Mouse (Mus musculus): ENCODE measurements around the gene C8b. TPM values are rescaled to one million over a fixed set of nuclear protein-coding genes. Genes with fewer than 3 reads are reported as not detected.

C8b gene
- not detected in 2 replicates for polyA plus RNA-seq (2012; rRNA removed)

DNA sequence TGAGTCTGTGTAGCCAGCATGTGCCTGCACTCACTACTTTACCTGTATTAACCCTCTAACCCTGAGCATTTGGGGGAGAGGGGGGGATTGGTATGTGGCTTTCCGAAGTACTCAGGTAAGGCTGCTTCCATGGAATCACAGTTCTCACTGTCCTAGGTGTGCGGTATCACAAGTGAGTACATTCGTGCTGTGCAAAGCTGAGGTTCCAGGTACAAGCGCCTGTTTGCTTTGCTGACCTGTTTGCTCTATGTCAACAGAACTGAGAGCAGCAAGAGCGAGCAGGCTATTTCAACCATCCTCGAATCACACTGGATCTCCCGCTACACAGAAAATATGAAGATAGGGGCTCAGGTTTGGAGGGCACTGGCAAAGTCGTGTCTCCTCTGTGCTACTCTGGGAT is at the start of gene C8b:
TSS of gene C8b (plus strand) at position 253 of the 400 bp plus-strand sequence.
- TF ChIP-seq POLR2A (IDR thresholded peaks at IDR 0.05; ENCODE audit: low read depth, low read length): no peak
- TF ChIP-seq CTCF (conservative IDR thresholded peaks at IDR 0.05; ENCODE audit: insufficient read depth, insufficient read length, low read depth, low read length): no peak
- no peak for DNase-seq
- WGBS: 93% methylated on average over 8 of the region's 8 CpGs
- no peaks in the 10 kb centered on the region for H3K36me3 ChIP-seq (ENCODE audit: control insufficient read depth, insufficient read depth, low read length)
- no peaks in the 10 kb centered on the region for H3K4me1 ChIP-seq (ENCODE audit: control insufficient read depth, insufficient read depth, low read length)
- H3K4me3 ChIP-seq (ENCODE audit: insufficient read depth, low read depth, low read length): no peak within 1 kb of the TSS
- H3K27me3 ChIP-seq (replicated peaks; ENCODE audit: control insufficient read depth, insufficient read depth, low read length): no peaks in the 10 kb centered on the region
- no peak within 1 kb of the TSS for H3K27ac ChIP-seq (ENCODE audit: insufficient read depth, low read depth, low read length)

DNA sequence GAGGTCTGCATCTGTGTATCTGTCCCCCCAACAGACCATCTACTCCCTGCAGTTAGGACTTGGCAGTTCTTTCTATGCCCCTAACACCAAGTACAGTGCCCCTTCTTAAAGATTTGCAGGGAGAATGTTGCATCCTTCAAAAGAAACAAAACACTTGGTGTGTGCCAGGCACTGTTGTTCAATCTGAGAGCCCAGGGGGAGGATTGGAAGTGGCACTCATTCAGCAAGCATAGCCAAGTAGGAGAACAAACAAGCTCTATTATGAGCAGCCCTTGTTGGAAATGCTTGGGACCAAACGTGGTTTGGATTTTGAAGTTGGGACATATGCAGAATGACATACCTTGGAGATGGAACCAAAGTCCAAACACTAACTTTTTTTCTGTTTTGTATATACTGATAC is 49.6 kb upstream of the C8b start:
- Histone ChIP-seq H3K36me3 (ENCODE audit: control insufficient read depth, insufficient read depth, low read length) (no peaks in the 10 kb centered on the region), H3K4me3 (ENCODE audit: insufficient read depth, low read depth, low read length) (no peak overlapping the region), H3K27me3 (replicated peaks; ENCODE audit: control insufficient read depth, insufficient read depth, low read length) (no peaks in the 10 kb centered on the region), H3K4me1 (ENCODE audit: control insufficient read depth, insufficient read depth, low read length) (no peaks in the 10 kb centered on the region), H3K27ac (ENCODE audit: insufficient read depth, low read depth, low read length) (no peak overlapping the region)
- 78% methylated on average over 1 of the region's 1 CpGs for WGBS
- DNase-seq: no peak
- TF ChIP-seq POLR2A (IDR thresholded peaks at IDR 0.05; ENCODE audit: low read depth, low read length): no peak
- TF ChIP-seq CTCF (conservative IDR thresholded peaks at IDR 0.05; ENCODE audit: insufficient read depth, insufficient read length, low read depth, low read length): no peak

DNA sequence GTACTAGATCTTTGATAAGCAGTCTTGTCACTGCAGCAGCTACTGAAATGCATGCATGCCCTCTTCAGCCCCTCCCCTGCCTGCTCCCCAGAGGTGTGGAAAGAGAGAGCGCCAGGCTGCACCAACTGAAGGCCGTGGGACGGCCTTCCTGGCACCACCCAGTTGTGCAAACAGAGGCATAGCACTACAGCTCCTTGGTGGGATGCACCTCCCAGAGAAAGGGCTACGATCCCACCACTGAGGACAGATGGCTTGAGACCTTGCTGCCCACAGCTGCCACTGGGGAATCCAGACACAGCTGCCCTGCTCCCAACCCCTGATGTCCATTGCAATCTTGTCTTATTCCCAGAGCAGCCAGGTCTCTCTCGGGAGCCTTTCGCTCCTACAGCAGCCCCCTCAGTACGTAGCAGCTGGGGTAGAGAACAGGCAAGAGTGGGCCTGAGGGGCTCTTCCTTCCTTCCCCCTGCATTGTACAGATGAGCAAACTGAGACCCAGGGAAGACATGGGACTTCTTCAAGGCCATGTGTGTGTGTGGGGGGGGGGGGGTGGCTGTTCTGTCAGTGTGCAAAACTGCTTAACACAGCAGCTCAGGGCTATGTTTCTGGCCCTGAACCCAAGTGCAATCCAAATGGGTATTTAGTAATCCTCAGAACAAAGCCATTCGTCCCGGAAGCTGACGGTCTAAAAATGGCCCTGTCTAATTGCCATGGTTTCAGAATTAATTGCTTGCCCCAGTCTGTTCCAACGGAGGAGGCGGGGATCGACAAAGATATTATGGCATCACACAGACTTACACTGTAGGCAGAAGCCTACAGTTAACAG is 46.9 kb upstream of the C8b start:
- no peak for TF ChIP-seq CTCF (conservative IDR thresholded peaks at IDR 0.05; ENCODE audit: insufficient read depth, insufficient read length, low read depth, low read length)
- no peak for TF ChIP-seq POLR2A (IDR thresholded peaks at IDR 0.05; ENCODE audit: low read depth, low read length)
- Histone ChIP-seq H3K27ac (ENCODE audit: insufficient read depth, low read depth, low read length) (no peak overlapping the region), H3K4me1 (ENCODE audit: control insufficient read depth, insufficient read depth, low read length) (no peaks in the 10 kb centered on the region), H3K27me3 (replicated peaks; ENCODE audit: control insufficient read depth, insufficient read depth, low read length) (no peaks in the 10 kb centered on the region), H3K36me3 (ENCODE audit: control insufficient read depth, insufficient read depth, low read length) (no peaks in the 10 kb centered on the region), H3K4me3 (ENCODE audit: insufficient read depth, low read depth, low read length) (no peak overlapping the region)
- DNase-seq: peak; percentile 10
- WGBS: 69% methylated on average over 13 of the region's 13 CpGs

DNA sequence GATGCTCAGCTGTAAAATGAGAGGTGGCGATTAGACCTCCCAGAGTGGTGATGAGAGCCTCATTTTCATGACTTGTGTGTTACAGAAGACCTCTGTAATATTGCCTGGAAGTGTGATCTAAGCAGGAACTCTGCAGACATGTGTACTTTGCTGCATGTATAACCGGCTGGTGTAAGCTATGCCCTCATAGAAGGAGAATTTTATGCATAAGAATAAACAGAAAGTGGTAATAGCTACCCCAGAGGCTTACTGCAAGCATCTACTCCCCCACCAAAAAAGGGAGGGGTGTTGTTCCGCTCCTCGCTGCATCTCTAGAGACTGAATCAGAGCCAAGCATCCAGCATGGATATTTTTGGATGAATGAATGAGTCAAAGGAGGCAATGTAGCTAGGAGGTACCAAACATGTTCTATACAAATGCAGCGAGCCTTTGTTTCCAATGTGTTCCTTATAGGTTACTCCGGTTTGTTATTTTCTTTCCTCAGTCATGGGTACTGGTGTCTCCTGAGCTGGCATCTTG is 42.5 kb upstream of the C8b start:
- DNase-seq: no peak
- WGBS: 70% methylated on average over 6 of the region's 6 CpGs
- TF ChIP-seq POLR2A (IDR thresholded peaks at IDR 0.05; ENCODE audit: low read depth, low read length): no peak
- TF ChIP-seq CTCF (conservative IDR thresholded peaks at IDR 0.05; ENCODE audit: insufficient read depth, insufficient read length, low read depth, low read length): no peak
- Histone ChIP-seq H3K27ac (ENCODE audit: insufficient read depth, low read depth, low read length) (no peak overlapping the region), H3K36me3 (ENCODE audit: control insufficient read depth, insufficient read depth, low read length) (no peaks in the 10 kb centered on the region), H3K4me1 (ENCODE audit: control insufficient read depth, insufficient read depth, low read length) (no peaks in the 10 kb centered on the region), H3K27me3 (replicated peaks; ENCODE audit: control insufficient read depth, insufficient read depth, low read length) (no peaks in the 10 kb centered on the region), H3K4me3 (ENCODE audit: insufficient read depth, low read depth, low read length) (no peak overlapping the region)

DNA sequence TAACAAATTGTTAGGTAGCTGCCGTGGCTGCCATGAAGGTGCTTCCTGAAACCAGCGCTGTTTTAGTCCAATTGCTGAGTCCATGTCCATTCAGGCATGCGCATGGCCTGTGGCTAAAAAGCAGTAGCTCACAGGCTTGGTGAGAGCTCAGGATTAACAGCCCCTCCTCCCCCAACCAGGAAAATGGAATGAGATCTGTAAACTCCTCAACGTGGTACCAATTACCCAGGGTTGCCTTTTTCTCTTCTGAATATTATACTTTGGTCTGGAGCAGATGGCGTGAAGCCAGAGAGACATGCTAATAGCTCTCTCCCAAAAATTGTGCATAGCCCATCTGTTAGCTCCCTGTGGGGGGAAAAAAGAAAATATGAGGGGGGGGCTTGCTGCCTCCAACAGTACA is 41.9 kb upstream of the C8b start:
- Histone ChIP-seq H3K36me3 (ENCODE audit: control insufficient read depth, insufficient read depth, low read length) (no peaks in the 10 kb centered on the region), H3K4me1 (ENCODE audit: control insufficient read depth, insufficient read depth, low read length) (no peaks in the 10 kb centered on the region), H3K27me3 (replicated peaks; ENCODE audit: control insufficient read depth, insufficient read depth, low read length) (no peaks in the 10 kb centered on the region), H3K27ac (ENCODE audit: insufficient read depth, low read depth, low read length) (no peak overlapping the region), H3K4me3 (ENCODE audit: insufficient read depth, low read depth, low read length) (no peak overlapping the region)
- TF ChIP-seq CTCF (conservative IDR thresholded peaks at IDR 0.05; ENCODE audit: insufficient read depth, insufficient read length, low read depth, low read length): no peak
- TF ChIP-seq POLR2A (IDR thresholded peaks at IDR 0.05; ENCODE audit: low read depth, low read length): no peak
- 57% methylated on average over 5 of the region's 5 CpGs for WGBS
- peak; percentile 1 for DNase-seq

DNA sequence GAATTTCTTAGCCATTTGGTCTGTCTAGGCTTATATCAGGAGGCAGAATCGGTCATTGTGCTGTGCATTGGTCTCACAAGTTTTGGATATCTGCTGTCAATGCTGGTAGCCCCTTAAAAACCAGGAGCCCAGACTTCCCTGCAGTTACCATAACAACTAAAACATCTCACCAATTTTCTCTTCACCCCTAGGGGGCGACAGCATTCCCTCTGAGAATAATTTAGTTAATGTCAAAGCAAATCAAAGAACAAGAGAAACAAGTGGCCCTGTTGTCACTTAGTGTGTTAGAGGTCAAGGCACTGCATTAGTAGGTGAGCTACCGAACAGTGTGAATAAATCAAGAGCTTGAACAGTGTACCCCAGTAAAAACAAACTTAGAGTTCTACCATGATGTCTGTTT is 40.4 kb upstream of the C8b start:
- H3K27me3 ChIP-seq (replicated peaks; ENCODE audit: control insufficient read depth, insufficient read depth, low read length): no peaks in the 10 kb centered on the region
- H3K36me3 ChIP-seq (ENCODE audit: control insufficient read depth, insufficient read depth, low read length): no peaks in the 10 kb centered on the region
- H3K4me3 ChIP-seq (ENCODE audit: insufficient read depth, low read depth, low read length): no peak overlapping the region
- 54% methylated on average over 3 of the region's 3 CpGs for WGBS
- no peak overlapping the region for H3K27ac ChIP-seq (ENCODE audit: insufficient read depth, low read depth, low read length)
- TF ChIP-seq CTCF (conservative IDR thresholded peaks at IDR 0.05; ENCODE audit: insufficient read depth, insufficient read length, low read depth, low read length) (no peak; the same call in 1 of the 2 replicates), POLR2A (IDR thresholded peaks at IDR 0.05; ENCODE audit: low read depth, low read length) (no peak)
- DNase-seq: peak; percentile 34
- no peaks in the 10 kb centered on the region for H3K4me1 ChIP-seq (ENCODE audit: control insufficient read depth, insufficient read depth, low read length)

DNA sequence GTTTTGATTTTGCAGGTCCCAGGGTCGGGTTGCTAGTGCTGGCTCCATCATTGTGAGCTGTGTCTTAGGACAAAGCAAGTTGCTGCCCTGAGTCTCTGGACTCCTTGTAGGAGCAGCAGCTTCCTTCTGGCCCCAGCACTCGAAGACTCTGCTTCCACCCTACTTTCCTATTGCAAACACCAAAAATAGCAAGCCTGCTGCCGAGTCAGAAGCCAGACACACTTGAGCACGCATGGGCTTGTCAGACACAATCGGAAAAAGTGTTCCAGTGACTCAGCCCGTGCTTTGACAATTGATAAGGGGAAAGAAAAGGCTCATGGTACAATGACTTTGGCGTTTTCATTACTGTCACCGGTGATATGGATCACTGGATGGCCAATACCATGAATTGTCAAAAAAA is 36.9 kb upstream of the C8b start:
- Histone ChIP-seq H3K4me3 (ENCODE audit: insufficient read depth, low read depth, low read length) (no peak overlapping the region), H3K27me3 (replicated peaks; ENCODE audit: control insufficient read depth, insufficient read depth, low read length) (no peaks in the 10 kb centered on the region), H3K36me3 (ENCODE audit: control insufficient read depth, insufficient read depth, low read length) (no peaks in the 10 kb centered on the region), H3K4me1 (ENCODE audit: control insufficient read depth, insufficient read depth, low read length) (no peaks in the 10 kb centered on the region), H3K27ac (ENCODE audit: insufficient read depth, low read depth, low read length) (no peak overlapping the region)
- TF ChIP-seq POLR2A (IDR thresholded peaks at IDR 0.05; ENCODE audit: low read depth, low read length) (no peak), CTCF (conservative IDR thresholded peaks at IDR 0.05; ENCODE audit: insufficient read depth, insufficient read length, low read depth, low read length) (no peak)
- 70% methylated on average over 8 of the region's 8 CpGs for WGBS
- DNase-seq: no peak
